Mouse (Mus musculus) heart, embryonic 16.5 days (tissue): ENCODE data around the gene Lamtor3. TPM values are rescaled to one million over a fixed set of nuclear protein-coding genes. Genes with fewer than 3 reads are reported as not detected.

Experiments
- ATAC-seq: fragments of 200-750 bp; cut with Nextera tagmentation; replicated peaks from 2 replicates; pipeline ENCODE4 v1.8.0; 2017; ENCODE audit warnings: moderate number of reproducible peaks; ENCODE audit not compliant: insufficient read depth, low FRiP score; ENCODE audit errors: extremely low read depth
- H3K27ac ChIP-seq: fragments of 300-500 bp; sonication (generic); 2 replicates; pipeline ENCODE4 v1.5.1; 2014; ENCODE audit warnings: mild to moderate bottlenecking, low read length, control low read depth, moderate library complexity
- H3K27me3 ChIP-seq: fragments of 300-500 bp; sonication (generic); 2 replicates; pipeline ENCODE4 v1.6.1; 2014; ENCODE audit warnings: low read length, mixed read lengths; ENCODE audit not compliant: control insufficient read depth, insufficient read depth
- H3K36me3 ChIP-seq: fragments of 300-500 bp; sonication (generic); 2 replicates; pipeline ENCODE4 v1.6.1; 2014; ENCODE audit not compliant: control insufficient read depth, insufficient read depth
- H3K4me1 ChIP-seq: fragments of 300-500 bp; sonication (generic); 2 replicates; pipeline ENCODE4 v1.6.1; 2014; ENCODE audit warnings: low read length, mixed read lengths; ENCODE audit not compliant: control insufficient read depth, insufficient read depth
- H3K4me2 ChIP-seq: fragments of 300-500 bp; sonication (generic); 2 replicates; pipeline ENCODE4 v1.6.1; 2014; ENCODE audit warnings: low read depth, mild to moderate bottlenecking, control low read depth, low read length
- H3K4me3 ChIP-seq: fragments of 300-500 bp; sonication (generic); 2 replicates; pipeline ENCODE4 v1.5.1; 2014; ENCODE audit warnings: mild to moderate bottlenecking, control low read depth, low read length
- H3K9ac ChIP-seq: fragments of 300-500 bp; sonication (generic); 2 replicates; pipeline ENCODE4 v1.6.1; 2014; ENCODE audit warnings: low read length, control low read depth
- H3K9me3 ChIP-seq: fragments of 300-500 bp; sonication (generic); replicated peaks from 2 replicates; pipeline ENCODE4 v1.6.1; 2016; ENCODE audit warnings: low read length; ENCODE audit not compliant: control insufficient read depth
- WGBS: fragments of 180-500 bp; shearing (Covaris S2); extraction: QIAGEN DNeasy Blood & Tissue Kit; methylation state at CpG from one replicate; pipeline ENCODE4 v1.1.7; 2014; 5-methylcytosine and 5-hydroxymethylcytosine counted together
- polyA plus RNA-seq: library from polyadenylated mRNA; unstranded; fragments of >200 nt; fragmentation: Nextera tagmentation; extraction: Ambion mirVana; gene quantifications from 2 replicates; pipeline ENCODE4 v1.2.1, GENCODE M21; 2015

The Lamtor3 gene
- polyA plus RNA-seq, 1 experiment from 2014 or later = 120 TPM

- Histone ChIP-seq H3K4me2 (peak overlapping the region; percentile 90), H3K9ac (peak overlapping the region; percentile 88), H3K9me3 (no peaks in the 10 kb centered on the region), H3K27ac (no peak overlapping the region; the same call in 1 of the 2 replicates), H3K36me3 (peaks cover 22% of the 10 kb centered on the region), H3K4me3 (peak overlapping the region; percentile 83), H3K27me3 (no peaks in the 10 kb centered on the region), H3K4me1 (peaks cover 13% of the 10 kb centered on the region)
- 89% methylated on average over 7 of the region's 7 CpGs for WGBS
- ATAC-seq = no peak
Measured at GRCm38 (mm10) chr3:137919398-137919797, 1.1 kb downstream of the Lamtor3 start.

GRCm38 (mm10) chr3:137920594-137920993 is 2.3 kb downstream of the Lamtor3 start:
- peaks cover 32% of the 10 kb centered on the region for H3K36me3 ChIP-seq
- no peak for ATAC-seq
- H3K4me2 ChIP-seq = no peak overlapping the region
- H3K27ac ChIP-seq = no peak overlapping the region
- WGBS = 91% methylated on average over 4 of the region's 4 CpGs
- H3K9me3 ChIP-seq = no peaks in the 10 kb centered on the region
- H3K27me3 ChIP-seq = no peaks in the 10 kb centered on the region
- no peak overlapping the region for H3K9ac ChIP-seq
- H3K4me3 ChIP-seq = no peak overlapping the region
- peaks cover 13% of the 10 kb centered on the region for H3K4me1 ChIP-seq

- Histone ChIP-seq H3K4me3 (no peak overlapping the region), H3K27me3 (no peaks in the 10 kb centered on the region), H3K9ac (no peak overlapping the region), H3K27ac (no peak overlapping the region), H3K36me3 (peaks cover 42% of the 10 kb centered on the region), H3K9me3 (no peaks in the 10 kb centered on the region), H3K4me1 (no peaks in the 10 kb centered on the region), H3K4me2 (no peak overlapping the region)
- ATAC-seq = no peak
- 87% methylated on average over 4 of the region's 4 CpGs for WGBS
Measured at GRCm38 (mm10) chr3:137927010-137927409, 8.7 kb downstream of the Lamtor3 start.

GRCm38 (mm10) chr3:137929940-137930339 is 11.6 kb downstream of the Lamtor3 start:
- no peak overlapping the region for H3K4me3 ChIP-seq
- H3K9me3 ChIP-seq = no peaks in the 10 kb centered on the region
- peaks cover 41% of the 10 kb centered on the region for H3K36me3 ChIP-seq
- WGBS = 80% methylated on average over 3 of the region's 3 CpGs
- no peak overlapping the region for H3K4me2 ChIP-seq
- no peak for ATAC-seq
- no peak overlapping the region for H3K27ac ChIP-seq
- H3K9ac ChIP-seq = no peak overlapping the region
- no peaks in the 10 kb centered on the region for H3K4me1 ChIP-seq
- no peaks in the 10 kb centered on the region for H3K27me3 ChIP-seq

GRCm38 (mm10) chr3:137932748-137933147 is 14.4 kb downstream of the Lamtor3 start:
- no peak for ATAC-seq
- H3K27ac ChIP-seq = no peak overlapping the region
- H3K27me3 ChIP-seq = no peaks in the 10 kb centered on the region
- H3K9me3 ChIP-seq = no peaks in the 10 kb centered on the region
- no peak overlapping the region for H3K9ac ChIP-seq
- WGBS = 70% methylated on average over 7 of the region's 7 CpGs
- peaks cover 25% of the 10 kb centered on the region for H3K36me3 ChIP-seq
- H3K4me3 ChIP-seq = no peak overlapping the region
- no peaks in the 10 kb centered on the region for H3K4me1 ChIP-seq
- no peak overlapping the region for H3K4me2 ChIP-seq

GRCm38 (mm10) chr3:137933986-137934385 is 15.7 kb downstream of the Lamtor3 start:
- Histone ChIP-seq H3K9me3 (no peaks in the 10 kb centered on the region), H3K36me3 (peaks cover 22% of the 10 kb centered on the region), H3K27ac (no peak overlapping the region), H3K4me3 (no peak overlapping the region), H3K9ac (no peak overlapping the region), H3K4me1 (peaks cover 6% of the 10 kb centered on the region), H3K27me3 (no peaks in the 10 kb centered on the region), H3K4me2 (no peak overlapping the region)
- ATAC-seq = no peak
- WGBS = 66% methylated on average over 3 of the region's 3 CpGs

- Histone ChIP-seq H3K27ac (no peak overlapping the region), H3K4me1 (peaks cover 6% of the 10 kb centered on the region), H3K9ac (no peak overlapping the region), H3K27me3 (no peaks in the 10 kb centered on the region), H3K4me3 (no peak overlapping the region), H3K36me3 (peaks cover 22% of the 10 kb centered on the region), H3K4me2 (no peak overlapping the region), H3K9me3 (no peaks in the 10 kb centered on the region)
- no peak for ATAC-seq
- WGBS = 68% methylated on average over 5 of the region's 5 CpGs
Measured at GRCm38 (mm10) chr3:137935570-137936525, 17.5 kb downstream of the Lamtor3 start.

- Histone ChIP-seq H3K4me3 (no peak overlapping the region), H3K36me3 (peaks cover 18% of the 10 kb centered on the region), H3K9me3 (no peaks in the 10 kb centered on the region), H3K27ac (no peak overlapping the region), H3K4me1 (peaks cover 12% of the 10 kb centered on the region), H3K4me2 (no peak overlapping the region), H3K9ac (no peak overlapping the region), H3K27me3 (no peaks in the 10 kb centered on the region)
- ATAC-seq = no peak
- 52% methylated on average over 6 of the region's 6 CpGs for WGBS
Measured at GRCm38 (mm10) chr3:137936541-137936940, 18.2 kb downstream of the Lamtor3 start.

- Histone ChIP-seq H3K36me3 (peaks cover 6% of the 10 kb centered on the region; the same call in 1 of the 2 replicates), H3K4me2 (peak overlapping the region; percentile 48), H3K4me1 (peaks cover 19% of the 10 kb centered on the region), H3K9ac (0 out of 2 replicates have a peak overlapping the region, but pooled peaks have one; percentile 28), H3K27ac (no peak overlapping the region; the same call in 1 of the 2 replicates), H3K27me3 (no peaks in the 10 kb centered on the region), H3K9me3 (no peaks in the 10 kb centered on the region), H3K4me3 (peak overlapping the region; percentile 27)
- WGBS = 39% methylated on average over 6 of the region's 6 CpGs
- ATAC-seq = peak; percentile 40; the same call in 1 of the 2 replicates
Measured at GRCm38 (mm10) chr3:137938608-137939007, 20.3 kb downstream of the Lamtor3 start.
